Mouse (Mus musculus) layer of hippocampus, adult 8-10 months (tissue): ENCODE measurements around the gene Mrgprf. TPM values are rescaled to one million over a fixed set of nuclear protein-coding genes. Genes with fewer than 3 reads are reported as not detected.

Experiments
- DNase-seq, 2 experiments: peaks; one replicate each; pipeline ENCODE4 v3.0.0; 2022; ENCODE audit warnings: low spot score in 2 of 2
- total RNA-seq, 4 experiments: library from RNA; stranded (reverse); gene quantifications; 2 replicates each; pipeline ENCODE4 v1.2.4; 2022

Mrgprf gene
- total RNA-seq, 4 experiments from 2014 or later: 0.87 to 1.2 (median 1.1) TPM

GRCm38 (mm10) chr7:145334428-145335027 lies 33.9 kb downstream of the Mrgprf start:
- no peak for DNase-seq

GRCm38 (mm10) chr7:145335199-145335598 lies 34.6 kb downstream of the Mrgprf start:
- DNase-seq: no peak

- DNase-seq: no peak
Measured at GRCm38 (mm10) chr7:145335616-145336332, 35.1 kb downstream of the Mrgprf start.

- DNase-seq: no peak
Measured at GRCm38 (mm10) chr7:145337889-145338288, 37.3 kb downstream of the Mrgprf start.

GRCm38 (mm10) chr7:145340248-145340904 lies 39.7 kb downstream of the Mrgprf start:
- no peak for DNase-seq

Other genes with a start within 250 kb of the Mrgprf start
- 1 to 10 TPM in 2 of 4 experiments, under 1 TPM in 1, not detected in 1; 0.62 to 1.6 (median 1.3) TPM for gene 1810010D01Rik, start 92.7 kb upstream of the Mrgprf start, total RNA-seq
- gene Tpcn2, start 16.8 kb upstream of the Mrgprf start, total RNA-seq: 10 to 100 TPM in 2 of 4 experiments, 1 to 10 TPM in 2; 8.3 to 14.3 (median 10.5) TPM
- gene Mrgprd, start 14.0 kb downstream of the Mrgprf start, total RNA-seq: not detected